11 mouse cellular contexts compared by ENCODE assay signal in the genomic region with DNA sequence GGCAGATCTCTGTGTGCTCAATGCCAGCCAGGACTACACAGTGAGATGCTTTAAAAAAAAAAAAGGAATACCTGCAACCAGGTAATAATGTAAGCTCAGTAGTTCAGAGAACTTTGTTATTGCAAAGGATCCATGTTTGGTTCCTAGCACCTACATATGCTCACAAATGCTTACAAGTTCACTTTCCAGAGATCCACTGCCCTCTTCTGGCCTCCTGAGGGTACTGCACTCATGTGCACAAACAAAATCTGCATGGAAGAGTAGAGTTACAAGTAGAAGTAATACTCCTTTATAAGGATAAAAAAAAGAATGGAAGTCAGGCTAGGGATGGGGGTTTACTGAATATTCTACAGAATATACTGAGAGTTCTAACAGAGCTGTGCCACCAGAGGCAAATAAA. TPM values are rescaled to one million over a fixed set of nuclear protein-coding genes. Genes with fewer than 3 reads are reported as not detected.
DNase-seq lines count a peak whose midpoint lies in the region; TF ChIP-seq lines count a peak whose summit lies in the region.
"Had no signal": no experiment of that assay in that cellular context is flagged by ENCODE, and none has a peak within 500 bp of the region (broad histone marks: within the 10 kb centered on the region; RNA-seq: fewer than 3 reads in every experiment).

No protein-coding gene starts in this region.

- H3K4me3 ChIP-seq in layer of hippocampus, adult 2 months = no peak overlapping the region
- H3K4me3 ChIP-seq: hindbrain, embryonic 10.5 days had no signal

- peak; percentile 61 for TF ChIP-seq CTCF in layer of hippocampus, adult 2 months (conservative IDR thresholded peaks at IDR 0.05)

- intact Hi-C loops in left cerebral cortex, postnatal 14 days (cut with DNase I) = no loop called here

- no peak overlapping the region for H3K27ac ChIP-seq in layer of hippocampus, adult 2 months
- H3K27ac ChIP-seq: hindbrain, embryonic 10.5 days had no signal

- no peak for DNase-seq in layer of hippocampus, adult 2 months (ENCODE audit: low spot score in 2 of 2)
- DNase-seq in layer of hippocampus, postnatal 14 days (ENCODE audit: low spot score in 2 of 2) = no peak
- DNase-seq in 3T3-L1 (ENCODE audit: low read depth, low spot score) (peak; percentile 5), A20 (ENCODE audit: low read depth, low spot score) (peak; percentile 17)
- peak; percentile 7 for DNase-seq in c-Kit-positive CD71-negative TER-119-negative erythroid progenitor cells, embryonic 14.5 days (ENCODE audit: low read depth)
- no peak for DNase-seq in embryo, embryonic 10 days (ENCODE audit: low spot score)
- no peak for DNase-seq in left cerebral cortex, postnatal 14 days (ENCODE audit: low spot score in 2 of 2)
- DNase-seq: kidney, postnatal 25 days; left cerebral cortex, postnatal 4 days; lung, postnatal 4 days had no signal

RNA-seq across cellular contexts. Expression of a gene that starts 23.8 kb away (rescaled TPM):
- total RNA-seq in layer of hippocampus, adult 2 months (2021) = 1 to 10 TPM; 1.0 to 1.1 TPM
- 1 to 10 TPM in 1 of 2 experiments, under 1 TPM in 1; 0.94 to 2.6 TPM for total RNA-seq in layer of hippocampus, postnatal 14 days (2021)
- 1 to 10 TPM; 1.6 to 1.7 TPM for total RNA-seq in left cerebral cortex, postnatal 14 days (2021)

Comparison
In these comparisons a context has a peak if more than half of its experiments do, and no peak if none do; other contexts are left out.
1. DNase-seq: peak in 3T3-L1 (single experiment), A20 (single experiment) and c-Kit-positive CD71-negative TER-119-negative erythroid progenitor cells, embryonic 14.5 days (single experiment); none in layer of hippocampus, adult 2 months (0 of 2), layer of hippocampus, postnatal 14 days (0 of 2), embryo, embryonic 10 days (single experiment) and left cerebral cortex, postnatal 14 days (0 of 2).